ENCODE assay signal across 9 mouse cellular contexts in genomic region chr2:157341554-157342270, GRCm38 (mm10). TPM values are rescaled to one million over a fixed set of nuclear protein-coding genes. Genes with fewer than 3 reads are reported as not detected.
A peak's percentile ranks its signal among the peaks of the same experiment; 100 is the strongest.
DNase-seq lines count a peak whose midpoint lies in the region; ATAC-seq and TF ChIP-seq lines count a peak whose summit lies in the region.
"Had no signal": no experiment of that assay in that cellular context is flagged by ENCODE, and none has a peak within 500 bp of the region (broad histone marks: within the 10 kb centered on the region; RNA-seq: fewer than 3 reads in every experiment).

No protein-coding gene starts in this region.

- peaks cover 24% of the 10 kb centered on the region for H3K27me3 ChIP-seq in liver, embryonic 12.5 days (replicated peaks)
- no peaks in the 10 kb centered on the region for H3K27me3 ChIP-seq in kidney, embryonic 15.5 days
- H3K27me3 ChIP-seq in limb, embryonic 14.5 days (ENCODE audit: control insufficient read depth, insufficient read depth, low read length) = no peaks in the 10 kb centered on the region
- no peaks in the 10 kb centered on the region for H3K27me3 ChIP-seq in neural tube, embryonic 11.5 days (ENCODE audit: control insufficient read depth, insufficient read depth, low read length)
- no peaks in the 10 kb centered on the region for H3K27me3 ChIP-seq in testis, adult 2 months (ENCODE audit: control insufficient read depth, insufficient read depth, low read length)
- H3K27me3 ChIP-seq: stomach, embryonic 15.5 days had no signal

- peak; percentile 91 for TF ChIP-seq CTCF in testis, adult 2 months (IDR thresholded peaks at IDR 0.05; ENCODE audit: control insufficient read depth, insufficient read depth, insufficient replicate concordance, low read depth, low read length)

- no peak; the same call in 1 of the 2 replicates for TF ChIP-seq POLR2A in limb, embryonic 14.5 days (IDR thresholded peaks at IDR 0.05; ENCODE audit: borderline replicate concordance, extremely low read depth, insufficient read depth, insufficient read length)
- TF ChIP-seq POLR2A in testis, adult 2 months (IDR thresholded peaks at IDR 0.05; ENCODE audit: control insufficient read depth, low read depth, low read length) = no peak

- H3K9me3 ChIP-seq in liver, embryonic 12.5 days (replicated peaks) = no peaks in the 10 kb centered on the region
- H3K9me3 ChIP-seq in kidney, embryonic 15.5 days (replicated peaks) = no peaks in the 10 kb centered on the region
- H3K9me3 ChIP-seq in limb, embryonic 14.5 days (ENCODE audit: control insufficient read depth, low read length) = no peaks in the 10 kb centered on the region
- no peaks in the 10 kb centered on the region for H3K9me3 ChIP-seq in neural tube, embryonic 11.5 days (ENCODE audit: control insufficient read depth, low read length)
- H3K9me3 ChIP-seq: stomach, embryonic 15.5 days had no signal

- H3K4me2 ChIP-seq in liver, embryonic 12.5 days = no peak overlapping the region
- no peak overlapping the region for H3K4me2 ChIP-seq in kidney, embryonic 15.5 days
- H3K4me2 ChIP-seq in limb, embryonic 14.5 days (replicated peaks; ENCODE audit: low read depth, low read length, severe bottlenecking) = no peak overlapping the region
- no peak overlapping the region for H3K4me2 ChIP-seq in neural tube, embryonic 11.5 days (ENCODE audit: low read depth)
- H3K4me2 ChIP-seq: stomach, embryonic 15.5 days had no signal

- WGBS in liver, embryonic 12.5 days (ENCODE audit: insufficient replicate concordance) = 35% methylated on average over 11 of the region's 11 CpGs
- WGBS in kidney, embryonic 15.5 days = 43% methylated on average over 11 of the region's 11 CpGs
- WGBS in limb, embryonic 14.5 days = 45% methylated on average over 11 of the region's 11 CpGs
- 47% methylated on average over 11 of the region's 11 CpGs for WGBS in neural tube, embryonic 11.5 days

- H3K36me3 ChIP-seq in liver, embryonic 12.5 days = no peaks in the 10 kb centered on the region
- H3K36me3 ChIP-seq in kidney, embryonic 15.5 days = no peaks in the 10 kb centered on the region
- no peaks in the 10 kb centered on the region for H3K36me3 ChIP-seq in limb, embryonic 14.5 days (ENCODE audit: control insufficient read depth, insufficient read depth, low read length)
- no peaks in the 10 kb centered on the region for H3K36me3 ChIP-seq in neural tube, embryonic 11.5 days (ENCODE audit: control insufficient read depth, insufficient read depth, low read length)
- H3K36me3 ChIP-seq in testis, adult 2 months (ENCODE audit: control insufficient read depth, insufficient read depth, low read length) = no peaks in the 10 kb centered on the region
- H3K36me3 ChIP-seq: stomach, embryonic 15.5 days had no signal

- ATAC-seq in liver, embryonic 12.5 days = no peak
- ATAC-seq in kidney, embryonic 15.5 days (replicated peaks; ENCODE audit: low FRiP score) = peak; percentile 44; the same call in 1 of the 2 replicates
- peak; percentile 25; the same call in 1 of the 2 replicates for ATAC-seq in limb, embryonic 14.5 days (ENCODE audit: low FRiP score, low read depth)
- peak; percentile 39; the same call in 1 of the 2 replicates for ATAC-seq in neural tube, embryonic 11.5 days (ENCODE audit: insufficient read depth, low FRiP score, low TSS enrichment)

- no peak overlapping the region for H3K27ac ChIP-seq in liver, embryonic 12.5 days
- H3K27ac ChIP-seq in kidney, embryonic 15.5 days = no peak overlapping the region
- H3K27ac ChIP-seq in limb, embryonic 14.5 days (replicated peaks; ENCODE audit: low read depth, low read length) = no peak overlapping the region
- peak overlapping the region; percentile 58 for H3K27ac ChIP-seq in neural tube, embryonic 11.5 days (ENCODE audit: low read depth, low read length)
- no peak overlapping the region for H3K27ac ChIP-seq in testis, adult 2 months (ENCODE audit: control insufficient read depth, insufficient read depth, low read depth, low read length)
- H3K27ac ChIP-seq: stomach, embryonic 15.5 days had no signal

- DNase-seq in liver = peak; percentile 71
- DNase-seq in cerebellum, postnatal 36 days = peak; percentile 65 to 73
- DNase-seq in frontal cortex, postnatal 36 days (ENCODE audit: low spot score in 2 of 2) = peak; percentile 76 to 80
- DNase-seq in limb, embryonic 14.5 days (ENCODE audit: low spot score) = peak; percentile 87
- peak; percentile 87 for DNase-seq in neural tube, embryonic 11.5 days (ENCODE audit: low spot score)

- H3K9ac ChIP-seq in liver, embryonic 12.5 days = no peak overlapping the region
- H3K9ac ChIP-seq in kidney, embryonic 15.5 days = no peak overlapping the region
- H3K9ac ChIP-seq in limb, embryonic 14.5 days (ENCODE audit: low read depth, low read length, severe bottlenecking) = no peak overlapping the region
- H3K9ac ChIP-seq in neural tube, embryonic 11.5 days (ENCODE audit: low read length) = peak overlapping the region; percentile 64
- H3K9ac ChIP-seq: stomach, embryonic 15.5 days had no signal

- H3K4me1 ChIP-seq in liver, embryonic 12.5 days = no peaks in the 10 kb centered on the region
- H3K4me1 ChIP-seq in kidney, embryonic 15.5 days = peaks cover 21% of the 10 kb centered on the region
- H3K4me1 ChIP-seq in limb, embryonic 14.5 days (ENCODE audit: control insufficient read depth, insufficient read depth, low read length) = peaks cover 6% of the 10 kb centered on the region; the same call in 1 of the 2 replicates
- H3K4me1 ChIP-seq in neural tube, embryonic 11.5 days (ENCODE audit: control insufficient read depth, insufficient read depth, low read length) = peaks cover 10% of the 10 kb centered on the region; the same call in 1 of the 2 replicates
- no peaks in the 10 kb centered on the region for H3K4me1 ChIP-seq in testis, adult 2 months (ENCODE audit: control insufficient read depth, insufficient read depth, low read length)

- H3K4me3 ChIP-seq in liver, embryonic 12.5 days = no peak overlapping the region
- H3K4me3 ChIP-seq in kidney, embryonic 15.5 days (replicated peaks) = no peak overlapping the region
- no peak overlapping the region for H3K4me3 ChIP-seq in limb, embryonic 14.5 days (replicated peaks; ENCODE audit: low read length)
- H3K4me3 ChIP-seq in neural tube, embryonic 11.5 days (ENCODE audit: low read depth, low read length) = no peak overlapping the region
- no peak overlapping the region for H3K4me3 ChIP-seq in testis, adult 2 months (ENCODE audit: control insufficient read depth, low read depth, low read length)
- H3K4me3 ChIP-seq: stomach, embryonic 15.5 days had no signal

RNA-seq across cellular contexts. Expression of gene Ghrh, which starts 5.6 kb away (rescaled TPM):
- polyA plus RNA-seq in liver, embryonic 12.5 days (2016; fragmentation: Nextera tagmentation; extraction: Ambion mirVana) = not detected in 2 replicates
- polyA plus RNA-seq in kidney, embryonic 15.5 days (2015; fragmentation: Nextera tagmentation; extraction: Ambion mirVana) = 0.35 TPM in 1 of 2 replicates, not detected in the other
- 0.54 and 0.65 TPM in 2 replicates for polyA plus RNA-seq in limb, embryonic 14.5 days (2012; rRNA removed)
- 0.56 TPM in 1 of 2 replicates, not detected in the other for polyA plus RNA-seq in limb, embryonic 14.5 days (2014; fragmentation: Nextera tagmentation; extraction: Ambion mirVana)
- polyA plus RNA-seq in neural tube, embryonic 11.5 days (2014; fragmentation: Nextera tagmentation; extraction: Ambion mirVana) = not detected in 2 replicates
- 0.89 and 1.5 TPM in 2 replicates for polyA plus RNA-seq in testis, adult 2 months (2012; rRNA removed)

RNA-seq across cellular contexts. Expression of gene Manbal, which starts 25.7 kb away (rescaled TPM):
- polyA plus RNA-seq in liver, embryonic 12.5 days (2016; fragmentation: Nextera tagmentation; extraction: Ambion mirVana) = 26.6 and 28.0 TPM in 2 replicates
- polyA plus RNA-seq in kidney, embryonic 15.5 days (2015; fragmentation: Nextera tagmentation; extraction: Ambion mirVana) = 71.7 and 81.2 TPM in 2 replicates
- polyA plus RNA-seq in limb, embryonic 14.5 days (2012; rRNA removed) = 80.4 and 82.3 TPM in 2 replicates
- 47.1 and 52.8 TPM in 2 replicates for polyA plus RNA-seq in limb, embryonic 14.5 days (2014; fragmentation: Nextera tagmentation; extraction: Ambion mirVana)
- 34.9 and 36.8 TPM in 2 replicates for polyA plus RNA-seq in neural tube, embryonic 11.5 days (2014; fragmentation: Nextera tagmentation; extraction: Ambion mirVana)
- 22.5 and 25.7 TPM in 2 replicates for polyA plus RNA-seq in testis, adult 2 months (2012; rRNA removed)
